Mouse (Mus musculus) myocyte (in vitro differentiated cells): ENCODE measurements around the gene Sync. TPM values are rescaled to one million over a fixed set of nuclear protein-coding genes. Genes with fewer than 3 reads are reported as not detected.

ENCODE experiments used
- H3K27me3 ChIP-seq: one replicate; pipeline ENCODE4 v1.6.1; 2011; ENCODE audit not compliant: control insufficient read depth, insufficient read depth, insufficient read length
- H3K36me3 ChIP-seq: one replicate; pipeline ENCODE4 v1.6.1; 2011; ENCODE audit not compliant: control insufficient read depth, insufficient read depth
- H3K4me2 ChIP-seq: one replicate; pipeline ENCODE4 v1.6.1; 2011; ENCODE audit warnings: low read depth, control low read depth
- H3K4me3 ChIP-seq: one replicate; pipeline ENCODE4 v1.5.1; 2011; ENCODE audit warnings: mild to moderate bottlenecking, control low read depth, moderate library complexity
- H3K79me2 ChIP-seq: one replicate; pipeline ENCODE4 v1.6.1; 2011; ENCODE audit not compliant: control insufficient read depth, insufficient read depth
- H3ac ChIP-seq: one replicate; pipeline ENCODE4 v1.6.1; 2011; ENCODE audit not compliant: control insufficient read depth, insufficient read length
- CEBPB ChIP-seq: IDR thresholded peaks from 2 replicates; pipeline ENCODE4 v1.6.1; 2011; ENCODE audit warnings: mild to moderate bottlenecking, moderate library complexity; ENCODE audit not compliant: poor library complexity, insufficient read depth, severe bottlenecking
- E2F4 ChIP-seq: IDR thresholded peaks from one replicate; pipeline ENCODE4 v1.6.1; 2011; ENCODE audit warnings: mild to moderate bottlenecking, control low read depth, moderate library complexity; ENCODE audit not compliant: insufficient read depth
- MAX ChIP-seq: IDR thresholded peaks from one replicate; pipeline ENCODE4 v1.6.1; 2011; ENCODE audit warnings: low read depth, mild to moderate bottlenecking, control low read depth
- MYOD1 ChIP-seq, 3 experiments: IDR thresholded peaks; one replicate each; pipeline ENCODE4 v1.6.1; 2011; ENCODE audit warnings: control low read depth in 2 of 3, low read depth in 2 of 3, mild to moderate bottlenecking in 2 of 3, moderate library complexity in 1 of 3; ENCODE audit not compliant: insufficient read length in 2 of 3, control insufficient read depth in 1 of 3
- MYOG ChIP-seq, 3 experiments: IDR thresholded peaks; one replicate each; pipeline ENCODE4 v1.6.1; 2011; ENCODE audit warnings: control low read depth in 2 of 3, low read depth in 2 of 3, mild to moderate bottlenecking in 2 of 3; ENCODE audit not compliant: insufficient read length in 2 of 3, control insufficient read depth in 1 of 3, insufficient read depth in 1 of 3
- POLR2A ChIP-seq: IDR thresholded peaks from one replicate; pipeline ENCODE4 v1.6.1; 2011; ENCODE audit warnings: low read depth, mild to moderate bottlenecking, control low read depth, moderate library complexity; ENCODE audit not compliant: insufficient read length
- POLR2AphosphoS2 ChIP-seq: IDR thresholded peaks from one replicate; pipeline ENCODE4 v1.6.1; 2011; ENCODE audit warnings: low read depth, control low read depth; ENCODE audit not compliant: insufficient read length
- REST ChIP-seq: IDR thresholded peaks from one replicate; pipeline ENCODE4 v1.6.1; 2011; ENCODE audit warnings: mild to moderate bottlenecking, control low read depth, moderate library complexity; ENCODE audit not compliant: insufficient read depth, insufficient read length
- SRF ChIP-seq: IDR thresholded peaks from one replicate; pipeline ENCODE4 v1.6.1; 2011; ENCODE audit warnings: low read depth; ENCODE audit not compliant: control insufficient read depth, insufficient read length
- TCF12 ChIP-seq: IDR thresholded peaks from one replicate; pipeline ENCODE4 v1.6.1; 2011; ENCODE audit warnings: mild to moderate bottlenecking, control low read depth; ENCODE audit not compliant: poor library complexity, insufficient read depth, severe bottlenecking
- TCF3 ChIP-seq: IDR thresholded peaks from one replicate; pipeline ENCODE4 v1.6.1; 2011; ENCODE audit warnings: low read depth, control low read depth; ENCODE audit not compliant: insufficient read length
- USF1 ChIP-seq: IDR thresholded peaks from one replicate; pipeline ENCODE4 v1.6.1; 2011; ENCODE audit warnings: low read depth, mild to moderate bottlenecking, control low read depth, moderate library complexity
- polyA plus RNA-seq: library from polyadenylated mRNA; unstranded; fragments of >200 nt; fragmentation: generic; extraction: Trizol; gene quantifications from one replicate; pipeline ENCODE4 v1.2.1, GENCODE M21; 2012; ENCODE audit warnings: missing spikeins

Gene Sync
- polyA plus RNA-seq, 1 experiment, result 51.1 TPM

- H3K36me3 ChIP-seq, result peaks cover 19% of the 10 kb centered on the region
- peaks cover 5% of the 10 kb centered on the region for H3K79me2 ChIP-seq
- H3ac ChIP-seq, result no peak overlapping the region
- TF ChIP-seq REST, result no peak
- TF ChIP-seq MYOD1 (IDR thresholded peaks at IDR 0.05; ENCODE audit: control insufficient read depth in 1 of 3, insufficient read length in 2 of 3, low read depth in 2 of 3), result no peak
- no peak for TF ChIP-seq MAX
- TF ChIP-seq E2F4, result no peak
- TF ChIP-seq POLR2A, result no peak
- TF ChIP-seq MYOG (IDR thresholded peaks at IDR 0.05; ENCODE audit: control insufficient read depth in 1 of 3, insufficient read depth in 1 of 3, insufficient read length in 2 of 3, low read depth in 2 of 3), result no peak
- TF ChIP-seq TCF12, result no peak
- no peak for TF ChIP-seq SRF
- no peak for TF ChIP-seq USF1
- no peak for TF ChIP-seq CEBPB
- TF ChIP-seq TCF3, result no peak
- no peak for TF ChIP-seq POLR2AphosphoS2
- no peak overlapping the region for H3K4me3 ChIP-seq
- no peaks in the 10 kb centered on the region for H3K27me3 ChIP-seq
- H3K4me2 ChIP-seq, result no peak overlapping the region
These were observed 55.3 kb downstream of the Sync start for GRCm38 (mm10) chr4:129342705-129343104.

- H3K4me2 ChIP-seq, result no peak overlapping the region
- H3K36me3 ChIP-seq, result peaks cover 23% of the 10 kb centered on the region
- no peak for TF ChIP-seq REST
- no peak for TF ChIP-seq MAX
- no peak for TF ChIP-seq SRF
- TF ChIP-seq MYOD1 (IDR thresholded peaks at IDR 0.05; ENCODE audit: control insufficient read depth in 1 of 3, insufficient read length in 2 of 3, low read depth in 2 of 3), result no peak
- no peak for TF ChIP-seq TCF3
- no peak for TF ChIP-seq TCF12
- TF ChIP-seq USF1, result no peak
- TF ChIP-seq E2F4, result no peak
- TF ChIP-seq POLR2AphosphoS2, result no peak
- TF ChIP-seq MYOG (IDR thresholded peaks at IDR 0.05; ENCODE audit: control insufficient read depth in 1 of 3, insufficient read depth in 1 of 3, insufficient read length in 2 of 3, low read depth in 2 of 3), result no peak
- no peak for TF ChIP-seq CEBPB
- no peak for TF ChIP-seq POLR2A
- H3K79me2 ChIP-seq, result no peaks in the 10 kb centered on the region
- no peak overlapping the region for H3ac ChIP-seq
- H3K4me3 ChIP-seq, result no peak overlapping the region
- H3K27me3 ChIP-seq, result no peaks in the 10 kb centered on the region
These were observed 59.2 kb downstream of the Sync start for GRCm38 (mm10) chr4:129346481-129347154.

GRCm38 (mm10) chr4:129350644-129351043 is 63.2 kb downstream of the Sync start:
- TF ChIP-seq E2F4, result no peak
- TF ChIP-seq MYOG (IDR thresholded peaks at IDR 0.05; ENCODE audit: control insufficient read depth in 1 of 3, insufficient read depth in 1 of 3, insufficient read length in 2 of 3, low read depth in 2 of 3), result no peak
- TF ChIP-seq USF1, result no peak
- TF ChIP-seq POLR2A, result no peak
- TF ChIP-seq REST, result no peak
- TF ChIP-seq MYOD1 (IDR thresholded peaks at IDR 0.05; ENCODE audit: control insufficient read depth in 1 of 3, insufficient read length in 2 of 3, low read depth in 2 of 3), result no peak
- no peak for TF ChIP-seq TCF3
- no peak for TF ChIP-seq SRF
- TF ChIP-seq TCF12, result no peak
- TF ChIP-seq CEBPB, result no peak
- TF ChIP-seq POLR2AphosphoS2, result no peak
- TF ChIP-seq MAX, result no peak
- Histone ChIP-seq H3K36me3 (peaks cover 12% of the 10 kb centered on the region), H3ac (no peak overlapping the region), H3K79me2 (no peaks in the 10 kb centered on the region), H3K27me3 (no peaks in the 10 kb centered on the region), H3K4me2 (no peak overlapping the region), H3K4me3 (no peak overlapping the region)

GRCm38 (mm10) chr4:129351111-129351510 is 63.7 kb downstream of the Sync start:
- H3K4me2 ChIP-seq, result no peak overlapping the region
- H3K79me2 ChIP-seq, result no peaks in the 10 kb centered on the region
- H3K4me3 ChIP-seq, result no peak overlapping the region
- TF ChIP-seq TCF3 (no peak), USF1 (no peak), E2F4 (no peak), POLR2AphosphoS2 (no peak), SRF (no peak), MYOD1 (IDR thresholded peaks at IDR 0.05; ENCODE audit: control insufficient read depth in 1 of 3, insufficient read length in 2 of 3, low read depth in 2 of 3) (no peak), POLR2A (no peak), TCF12 (no peak), CEBPB (no peak), MAX (no peak), REST (no peak), MYOG (IDR thresholded peaks at IDR 0.05; ENCODE audit: control insufficient read depth in 1 of 3, insufficient read depth in 1 of 3, insufficient read length in 2 of 3, low read depth in 2 of 3) (no peak)
- H3ac ChIP-seq, result no peak overlapping the region
- no peaks in the 10 kb centered on the region for H3K27me3 ChIP-seq
- H3K36me3 ChIP-seq, result peaks cover 12% of the 10 kb centered on the region
